ENCODE assay signal across 9 mouse cellular contexts in genomic region chr8:122473911-122474421, GRCm38 (mm10). TPM values are rescaled to one million over a fixed set of nuclear protein-coding genes. Genes with fewer than 3 reads are reported as not detected.
DNase-seq lines count a peak whose midpoint lies in the region; ATAC-seq lines count a peak whose summit lies in the region.
"Had no signal": no experiment of that assay in that cellular context is flagged by ENCODE, and none has a peak within 500 bp of the region (broad histone marks: within the 10 kb centered on the region; RNA-seq: fewer than 3 reads in every experiment).

No protein-coding gene starts in this region.

- no peak overlapping the region for H3K27ac ChIP-seq in heart, embryonic 15.5 days

- DNase-seq in heart, adult 8-10 months (ENCODE audit: low spot score): no peak
- DNase-seq in ES-CJ7 (ENCODE audit: low read depth, low spot score): peak; percentile 43
- no peak for DNase-seq in ovary, postnatal 10 days (ENCODE audit: low spot score)
- DNase-seq in frontal cortex, postnatal 14 days (ENCODE audit: low spot score in 2 of 2): no peak
- DNase-seq in left cerebral cortex, postnatal 36 days (ENCODE audit: low spot score in 2 of 2): no peak

- 83% methylated on average over 8 of the region's 8 CpGs for WGBS in heart, embryonic 15.5 days

- H3K4me3 ChIP-seq in heart, embryonic 15.5 days: peak overlapping the region; percentile 98; the same call in 1 of the 2 replicates

- H3K36me3 ChIP-seq in heart, embryonic 15.5 days: peaks cover 25% of the 10 kb centered on the region

- H3K4me2 ChIP-seq in heart, embryonic 15.5 days: peak overlapping the region; percentile 88

- H3K9ac ChIP-seq in heart, embryonic 15.5 days: no peak overlapping the region

- H3K4me1 ChIP-seq in heart, embryonic 15.5 days (replicated peaks): peaks cover 38% of the 10 kb centered on the region

- ATAC-seq in heart, embryonic 15.5 days (replicated peaks; ENCODE audit: insufficient number of reproducible peaks, insufficient read depth, low FRiP score, low read depth): no peak
- peak; percentile 53 for ATAC-seq in inflammation-experienced regulatory T-cells, adult 6 months
- ATAC-seq in neutrophil, adult 5-6 weeks (ENCODE audit: extremely low read depth, insufficient number of reproducible peaks, low FRiP score, poor library complexity, severe bottlenecking): peak; percentile 23; the same call in 1 of the 2 replicates
- ATAC-seq: hindbrain, embryonic 16.5 days had no signal

- intact Hi-C loops in left cerebral cortex, postnatal 36 days (cut with DNase I): loop anchor here (1.0 kb wide), 1 partner anchor 30 kb away; no protein-coding TSS in a partner anchor

- H3K27me3 ChIP-seq in heart, embryonic 15.5 days: no peaks in the 10 kb centered on the region

- H3K9me3 ChIP-seq in heart, embryonic 15.5 days (replicated peaks): no peaks in the 10 kb centered on the region

RNA-seq across cellular contexts. Expression of gene Rnf166, which starts 1.9 kb away (rescaled TPM):
- 37.0 and 44.4 TPM in 2 replicates for polyA plus RNA-seq in heart, embryonic 15.5 days (2015; fragmentation: Nextera tagmentation; extraction: Ambion mirVana)
- total RNA-seq in heart, adult 8-10 months (2022): 10 to 100 TPM; 38.4 to 68.1 (median 57.1) TPM
- 10 to 100 TPM; 30.5 to 56.1 (median 31.2) TPM for polyA plus RNA-seq in inflammation-experienced regulatory T-cells, adult 6 months (2017; shearing (Covaris generic))
- 42.0 and 46.2 TPM in 2 replicates for total RNA-seq in neutrophil, adult 5-6 weeks (2017)
- 10 to 100 TPM; 32.2 to 38.9 TPM for total RNA-seq in left cerebral cortex, postnatal 36 days (2021)

RNA-seq across cellular contexts. Expression of gene Ctu2, which starts 2.0 kb away (rescaled TPM):
- polyA plus RNA-seq in heart, embryonic 15.5 days (2015; fragmentation: Nextera tagmentation; extraction: Ambion mirVana): 23.0 and 25.6 TPM in 2 replicates
- 10 to 100 TPM in 1 of 4 experiments, 1 to 10 TPM in 3; 5.0 to 12.4 (median 7.7) TPM for total RNA-seq in heart, adult 8-10 months (2022)
- 10 to 100 TPM in 1 of 3 experiments, 1 to 10 TPM in 2; 8.1 to 12.5 (median 9.3) TPM for polyA plus RNA-seq in inflammation-experienced regulatory T-cells, adult 6 months (2017; shearing (Covaris generic))
- 24.1 and 25.2 TPM in 2 replicates for total RNA-seq in neutrophil, adult 5-6 weeks (2017)
- total RNA-seq in left cerebral cortex, postnatal 36 days (2021): 10 to 100 TPM; 19.7 to 29.1 TPM

RNA-seq across cellular contexts. Expression of gene Snai3, which starts 13.4 kb away (rescaled TPM):
- 2.0 and 2.5 TPM in 2 replicates for polyA plus RNA-seq in heart, embryonic 15.5 days (2015; fragmentation: Nextera tagmentation; extraction: Ambion mirVana)
- 10 to 100 TPM in 2 of 4 experiments, 1 to 10 TPM in 2; 2.7 to 14.4 (median 8.2) TPM for total RNA-seq in heart, adult 8-10 months (2022)
- 10 to 100 TPM in 1 of 3 experiments, 1 to 10 TPM in 2; 2.6 to 13.9 (median 3.9) TPM for polyA plus RNA-seq in inflammation-experienced regulatory T-cells, adult 6 months (2017; shearing (Covaris generic))
- 0.47 and 1.5 TPM in 2 replicates for total RNA-seq in neutrophil, adult 5-6 weeks (2017)
- under 1 TPM; 0.57 to 0.84 TPM for total RNA-seq in left cerebral cortex, postnatal 36 days (2021)
- polyA plus RNA-seq: hindbrain, embryonic 16.5 days had no signal

RNA-seq across cellular contexts. Expression of gene Mvd, which starts 30.7 kb away (rescaled TPM):
- 13.3 and 18.9 TPM in 2 replicates for polyA plus RNA-seq in heart, embryonic 15.5 days (2015; fragmentation: Nextera tagmentation; extraction: Ambion mirVana)
- 1 to 10 TPM; 3.9 to 5.6 (median 4.9) TPM for total RNA-seq in heart, adult 8-10 months (2022)
- polyA plus RNA-seq in inflammation-experienced regulatory T-cells, adult 6 months (2017; shearing (Covaris generic)): 10 to 100 TPM in 2 of 3 experiments, 1 to 10 TPM in 1; 6.6 to 15.3 (median 12.7) TPM
- 4.8 TPM in 2 replicates for total RNA-seq in neutrophil, adult 5-6 weeks (2017)
- 10 to 100 TPM; 20.5 to 30.8 TPM for total RNA-seq in left cerebral cortex, postnatal 36 days (2021)

RNA-seq across cellular contexts. Expression of gene Cyba, which starts 41.2 kb away (rescaled TPM):
- polyA plus RNA-seq in heart, embryonic 15.5 days (2015; fragmentation: Nextera tagmentation; extraction: Ambion mirVana): 176 and 197 TPM in 2 replicates
- 10 to 100 TPM; 39.2 to 50.2 (median 44.5) TPM for total RNA-seq in heart, adult 8-10 months (2022)
- polyA plus RNA-seq in inflammation-experienced regulatory T-cells, adult 6 months (2017; shearing (Covaris generic)): 100 to 1,000 TPM; 664 to 875 (median 733) TPM
- 285 and 300 TPM in 2 replicates for total RNA-seq in neutrophil, adult 5-6 weeks (2017)
- 1 to 10 TPM; 7.9 TPM for total RNA-seq in left cerebral cortex, postnatal 36 days (2021)
